8 mouse cellular contexts compared by ENCODE assay signal in genomic region chr17:57249186-57250181, GRCm38 (mm10). TPM values are rescaled to one million over a fixed set of nuclear protein-coding genes. Genes with fewer than 3 reads are reported as not detected.
DNase-seq lines count a peak whose midpoint lies in the region; ATAC-seq and TF ChIP-seq lines count a peak whose summit lies in the region.

Gene Trip10, plus strand, starts transcription at chr17:57249455.

- peak within 1 kb of the TSS; percentile 84 for H3K27ac ChIP-seq in hindbrain, postnatal 0 days

- H3K4me3 ChIP-seq in hindbrain, postnatal 0 days (ENCODE audit: low read length), result peak within 1 kb of the TSS; percentile 76

- no peaks in the 10 kb centered on the region for H3K27me3 ChIP-seq in hindbrain, postnatal 0 days (ENCODE audit: insufficient read depth, low read length)

- peak within 1 kb of the TSS; percentile 47 for H3K9ac ChIP-seq in hindbrain, postnatal 0 days (replicated peaks; ENCODE audit: low read length)

- H3K4me1 ChIP-seq in hindbrain, postnatal 0 days (ENCODE audit: insufficient read depth, low read length), result peaks cover 16% of the 10 kb centered on the region

- under 1% methylated on average over 50 of the region's 52 CpGs for WGBS in hindbrain, postnatal 0 days

- DNase-seq in ZHBTc4 (ENCODE audit: low read depth, low spot score), result peak; percentile 93
- peak; percentile 97 to 99 for DNase-seq in gastrocnemius, adult 8-10 months (ENCODE audit: low spot score in 2 of 2)
- peak; percentile 89 for DNase-seq in hindbrain, postnatal 0 days (ENCODE audit: low spot score)
- DNase-seq in left cerebral cortex, adult 18-20 months (ENCODE audit: low spot score in 2 of 2), result peak; percentile 80 to 82
- DNase-seq in lung, postnatal 4 days, result peak; percentile 96 to 99
- peak; percentile 94 for DNase-seq in retina, postnatal 1 day
- DNase-seq in thymus, postnatal 4 days, result peak; percentile 100

- H3K9me3 ChIP-seq in hindbrain, postnatal 0 days (ENCODE audit: low read length), result no peaks in the 10 kb centered on the region

- peak; percentile 17 for TF ChIP-seq CTCF in hindbrain, postnatal 0 days (IDR thresholded peaks at IDR 0.05; ENCODE audit: low read depth)

- no peaks in the 10 kb centered on the region for H3K36me3 ChIP-seq in hindbrain, postnatal 0 days (ENCODE audit: insufficient read depth, low read length)

- ATAC-seq in common myeloid progenitor, adult 5-6 weeks (replicated peaks; ENCODE audit: low read depth, poor library complexity, severe bottlenecking), result peak; percentile 46
- ATAC-seq in hindbrain, postnatal 0 days, result 0 out of 2 replicates have a peak, but pooled peaks have one; percentile 1

- H3K4me2 ChIP-seq in hindbrain, postnatal 0 days (ENCODE audit: low read depth, low read length), result peak within 1 kb of the TSS; percentile 97

RNA-seq across cellular contexts. Expression of gene Trip10, which starts in this region (rescaled TPM):
- 8.4 and 9.8 TPM in 2 replicates for total RNA-seq in common myeloid progenitor, adult 5-6 weeks (2017)
- total RNA-seq in gastrocnemius, adult 8-10 months (2022), result 100 to 1,000 TPM; 169 to 191 (median 176) TPM
- 8.5 TPM in 2 replicates for total RNA-seq in hindbrain, postnatal 0 days (2014; rRNA removed)
- 7.6 and 7.8 TPM in 2 replicates for polyA plus RNA-seq in hindbrain, postnatal 0 days (2015; fragmentation: Nextera tagmentation; extraction: Ambion mirVana)
- 10 to 100 TPM in 1 of 2 experiments, 1 to 10 TPM in 1; 9.5 to 10.2 TPM for total RNA-seq in left cerebral cortex, adult 18-20 months (2021)

Comparison
In these comparisons a context has a peak if more than half of its experiments do, and no peak if none do; other contexts are left out.
1. Peak in every context shown above with its lines: DNase-seq, ATAC-seq, H3K4me3 ChIP-seq and H3K27ac ChIP-seq.
2. RNA of gene Trip10 (total RNA-seq): 169 to 191 TPM in gastrocnemius, adult 8-10 months; 9.5 to 10.2 TPM in left cerebral cortex, adult 18-20 months, 8.4 to 9.8 TPM in common myeloid progenitor, adult 5-6 weeks and 8.5 TPM in hindbrain, postnatal 0 days; every median in the first group is over 10 times any median in the second.